Mouse (Mus musculus) left cerebral cortex, adult 11 months (tissue): Measurements from ENCODE around the gene Vwa8.

ENCODE experiments used
- DNase-seq: peaks from one replicate; pipeline ENCODE4 v3.0.0; 2022; ENCODE audit warnings: low spot score

Vwa8 gene

DNA sequence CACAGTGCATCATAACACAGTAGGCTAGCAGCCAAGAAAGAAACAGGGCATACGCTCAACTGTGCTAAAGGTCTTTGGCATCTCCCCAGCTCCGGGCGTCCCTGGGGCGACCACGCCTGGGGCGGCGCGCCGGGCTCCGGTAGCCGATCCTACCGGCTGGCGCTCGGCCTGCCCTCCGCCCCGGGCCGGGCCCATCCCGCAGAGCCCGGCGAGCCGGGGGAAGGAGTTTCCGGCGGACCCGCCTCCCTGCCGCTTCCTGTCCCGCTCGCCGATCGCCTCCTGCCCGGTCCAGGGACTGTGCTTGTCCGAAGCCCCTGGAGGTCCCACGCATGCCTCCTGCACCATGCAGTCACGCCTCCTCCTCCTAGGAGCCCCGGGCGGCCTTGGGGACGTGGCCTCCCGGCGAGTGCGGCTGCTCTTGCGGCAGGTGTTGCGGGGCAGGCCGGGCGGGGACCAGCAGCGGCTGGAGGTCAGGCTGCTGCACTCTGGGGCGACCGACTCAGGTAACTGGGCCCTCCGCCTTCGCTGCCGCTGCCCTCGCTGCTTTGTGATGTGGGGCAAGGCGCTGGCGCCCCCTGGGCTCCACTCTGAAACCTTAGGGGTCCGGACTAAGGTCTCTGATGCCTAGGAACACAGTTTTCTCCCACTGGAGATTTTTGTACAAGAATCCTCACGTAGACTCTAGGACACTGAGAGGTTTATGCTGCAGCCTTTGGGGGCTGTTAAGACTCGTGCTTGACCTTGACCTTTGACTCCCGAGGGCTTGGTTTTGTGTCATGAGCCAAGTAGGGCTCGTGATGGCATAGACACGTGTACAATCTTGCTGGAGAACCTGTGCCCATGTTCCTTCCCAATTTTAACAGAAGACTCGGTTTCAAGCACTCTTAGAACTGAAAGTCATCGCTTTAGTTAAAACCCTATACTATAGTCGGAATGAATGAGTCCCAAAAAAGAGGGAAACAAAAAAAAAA is at the start of gene Vwa8:
Gene Vwa8, plus strand, starts transcription at position 112 of the 971 bp plus-strand sequence.
- peak; percentile 55 for DNase-seq

DNA sequence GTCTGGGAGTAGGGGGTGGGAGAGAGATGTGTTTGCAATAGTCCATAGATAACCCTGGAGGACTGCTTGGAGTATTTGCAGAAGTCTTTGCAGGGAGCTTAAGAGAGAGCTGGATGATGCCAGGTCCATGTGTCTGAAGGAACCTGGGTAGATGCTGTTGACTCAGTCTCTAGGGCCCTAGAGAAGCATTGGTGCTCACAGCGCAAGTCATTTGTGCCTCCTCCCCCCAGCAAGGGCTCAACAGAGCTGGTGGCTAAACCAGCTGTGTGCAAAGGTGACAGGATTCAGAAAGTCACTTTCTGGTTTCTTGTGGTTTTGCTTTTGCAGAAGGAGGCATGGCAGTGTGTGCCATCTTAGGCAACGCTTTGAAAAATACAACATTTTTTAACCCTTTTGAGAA is 46.5 kb upstream of the Vwa8 start:
- DNase-seq: no peak

DNA sequence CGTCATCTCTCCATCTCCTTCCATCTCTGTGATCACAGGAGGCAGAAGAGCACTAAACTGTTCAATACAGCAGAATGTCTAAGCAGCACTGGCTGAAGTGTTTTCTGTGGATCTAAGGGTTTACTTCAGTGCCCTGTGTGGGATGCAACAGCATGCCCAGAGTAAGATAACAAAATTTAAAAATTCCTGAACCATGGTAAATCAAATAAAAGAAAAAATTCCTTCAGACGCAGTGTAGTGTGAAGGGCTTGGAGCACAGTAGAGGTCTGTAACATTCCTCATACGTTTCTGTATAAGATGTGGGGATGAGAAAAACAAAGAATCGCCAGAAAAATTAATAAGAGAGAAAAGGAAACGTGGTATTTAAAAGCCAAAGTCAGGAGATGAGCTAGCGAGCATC is 44.9 kb upstream of the Vwa8 start:
- DNase-seq: no peak

DNA sequence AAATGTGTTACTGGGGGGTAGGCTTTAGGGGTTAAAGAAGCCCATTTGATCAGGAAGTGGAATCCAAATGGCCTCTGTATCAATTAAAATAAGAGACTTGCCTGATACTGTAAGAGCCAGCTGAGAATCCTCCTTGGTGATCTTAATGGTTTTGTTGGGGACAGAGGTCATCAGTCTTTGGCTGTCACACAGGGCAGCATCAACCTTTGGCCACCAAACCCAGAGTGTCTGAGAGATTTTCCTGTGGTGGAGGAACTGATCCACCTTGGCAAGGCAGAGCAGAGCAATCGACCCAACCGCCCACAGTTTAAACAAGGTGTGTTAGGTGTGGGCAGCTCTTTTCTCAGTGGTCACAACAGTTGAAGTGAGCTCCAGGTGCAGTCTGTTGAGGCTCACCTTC is 36.0 kb upstream of the Vwa8 start:
- no peak for DNase-seq

DNA sequence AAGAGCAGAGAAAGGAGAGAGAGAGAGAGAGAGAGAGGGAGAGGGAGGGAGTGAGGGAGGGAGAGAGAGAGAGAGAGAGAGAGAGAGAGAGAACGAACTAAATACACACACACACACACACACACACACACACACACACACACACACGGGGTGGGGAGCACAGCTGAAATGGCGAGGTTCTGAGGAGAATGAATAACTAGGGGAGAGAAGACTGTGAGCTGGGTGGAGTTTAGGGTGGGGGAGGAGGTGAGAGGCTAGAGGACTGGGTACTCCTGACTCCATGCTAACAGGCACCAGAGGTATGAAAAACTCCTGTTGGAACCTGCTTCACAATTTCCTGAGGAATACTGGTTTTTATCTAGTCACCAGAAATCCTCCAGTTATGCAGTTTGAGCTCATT is 32.4 kb upstream of the Vwa8 start:
- no peak for DNase-seq

DNA sequence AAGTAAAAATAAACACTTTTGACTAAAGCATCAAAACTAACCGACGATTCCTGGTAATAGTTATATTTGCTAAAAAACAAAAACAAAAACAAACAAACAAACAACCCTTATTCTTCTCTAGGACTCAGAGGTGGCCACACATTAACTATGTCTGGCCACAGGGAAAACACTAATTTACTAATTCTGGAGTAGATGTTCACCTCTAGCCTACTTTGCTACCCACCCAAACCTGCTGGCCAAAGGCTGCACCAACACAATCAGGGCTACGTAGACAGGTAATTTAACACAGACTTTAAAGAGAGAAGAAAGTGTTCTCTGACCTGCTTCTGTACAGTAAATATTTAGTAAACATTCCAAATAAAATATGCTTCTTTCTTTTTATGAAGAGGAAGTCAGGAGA is 31.2 kb upstream of the Vwa8 start:
- DNase-seq: no peak

DNA sequence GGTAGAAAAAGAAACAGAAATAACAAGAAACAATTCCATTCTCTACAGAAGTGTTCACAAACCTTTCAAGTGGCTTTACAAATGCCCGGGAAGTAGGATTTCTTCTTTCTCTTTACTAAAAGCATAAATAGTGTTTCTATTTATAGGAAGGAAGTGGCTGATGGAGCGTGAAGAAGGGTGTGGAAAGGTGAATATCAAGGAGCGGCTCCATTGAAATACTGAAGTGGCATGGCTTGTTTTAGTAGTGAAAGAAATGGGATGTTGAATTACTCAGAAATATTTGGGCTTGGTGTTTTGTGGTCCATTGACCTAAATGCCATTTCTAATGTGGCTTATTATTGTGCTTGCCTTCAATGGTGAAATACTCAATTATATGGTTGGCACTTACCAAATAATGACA is 30.4 kb upstream of the Vwa8 start:
- no peak for DNase-seq

DNA sequence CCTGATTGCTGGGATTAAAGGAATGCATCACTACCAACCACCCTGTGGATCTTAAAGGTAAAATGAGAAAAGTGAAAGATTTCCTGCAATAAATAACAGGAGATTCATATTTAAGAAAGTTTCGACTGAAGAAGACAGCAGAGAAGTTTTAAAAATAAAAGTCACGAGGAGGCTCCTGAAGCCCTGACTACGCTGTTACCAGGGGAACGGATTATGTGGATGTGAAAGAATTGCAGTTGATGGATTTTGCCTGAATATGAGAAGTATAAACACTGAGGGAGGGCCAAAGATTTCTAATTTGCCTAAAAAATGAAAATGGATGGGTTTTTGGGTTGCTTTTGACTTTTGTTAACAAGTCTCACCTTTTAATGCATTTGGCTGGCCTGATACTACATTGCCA is 24.8 kb upstream of the Vwa8 start:
- no peak for DNase-seq

DNA sequence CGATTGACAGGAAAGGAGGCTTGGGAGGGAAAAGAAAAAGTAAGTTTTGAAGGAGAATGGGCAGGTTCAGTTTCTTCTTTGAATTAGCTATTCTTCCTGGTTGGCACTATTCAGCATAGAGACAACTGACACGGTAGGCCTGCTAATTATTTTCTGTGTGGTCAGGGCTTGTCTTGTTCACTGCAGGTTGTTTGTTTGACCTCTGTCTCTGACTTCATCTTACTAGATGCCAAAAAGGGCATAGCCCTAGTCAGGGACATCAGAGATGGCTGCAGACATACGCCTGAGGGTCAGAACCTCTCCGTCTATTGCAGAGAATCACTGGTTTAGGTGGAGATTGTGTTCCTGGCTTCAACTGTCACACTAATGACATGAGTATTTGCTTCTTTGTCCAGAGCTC is 24.3 kb upstream of the Vwa8 start:
- DNase-seq: no peak

DNA sequence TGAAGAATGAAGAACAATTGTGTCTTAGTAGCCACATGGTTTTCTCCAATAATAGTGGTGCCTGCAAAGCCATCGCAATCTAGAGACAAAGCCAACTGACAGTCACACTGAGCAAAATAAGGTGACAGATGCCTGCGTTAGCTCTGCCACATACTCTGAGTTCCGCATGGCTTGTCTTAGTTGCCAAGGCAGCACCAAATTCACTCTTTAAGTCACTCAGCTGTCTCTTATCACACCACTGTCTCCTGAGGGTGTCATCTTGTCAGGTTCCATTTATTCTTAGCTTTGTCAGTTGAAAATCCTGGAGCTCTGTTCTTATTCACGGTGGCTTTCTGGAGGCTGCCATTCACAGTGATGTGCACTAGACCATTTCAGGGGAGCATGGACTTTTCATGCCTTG is 17.7 kb upstream of the Vwa8 start:
- DNase-seq: no peak

DNA sequence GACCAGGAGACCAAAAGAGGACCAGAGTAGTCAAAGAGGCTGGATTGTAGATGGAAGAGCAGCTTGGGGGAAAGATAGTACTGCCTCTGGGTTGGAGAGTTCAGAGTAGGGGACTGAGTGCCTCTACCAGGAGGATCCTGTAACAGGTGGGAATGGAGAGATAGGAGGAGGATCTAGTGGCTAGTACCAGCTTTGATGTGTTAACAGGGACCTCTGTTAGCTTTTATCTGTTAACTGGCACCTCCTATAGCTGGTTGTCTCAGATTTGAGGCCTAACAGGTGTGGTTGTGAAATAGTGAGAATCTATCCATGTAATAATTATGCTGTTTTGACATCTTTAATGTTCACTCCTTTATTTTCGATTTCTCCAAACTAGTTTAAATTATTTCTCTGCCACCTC is 904 bp upstream of the Vwa8 start:
- DNase-seq: no peak

DNA sequence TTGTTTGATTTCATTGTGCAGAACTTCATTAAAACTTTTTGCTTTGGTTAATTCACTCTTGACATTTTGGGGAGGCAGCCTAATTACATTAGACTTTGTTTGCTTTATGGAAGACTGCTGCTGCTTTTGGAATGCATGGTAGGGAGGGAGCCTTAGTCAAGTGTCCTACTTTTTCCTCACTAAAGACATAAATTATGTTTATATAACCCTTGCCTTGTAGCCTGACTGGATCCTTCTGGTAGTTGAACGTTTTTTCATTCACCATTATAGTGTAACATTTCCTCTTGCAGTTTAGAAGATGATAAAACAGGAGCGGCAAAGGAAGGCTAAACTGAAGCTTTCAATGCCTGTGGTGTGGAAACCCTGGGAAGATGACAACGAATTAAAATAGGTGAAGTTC is 375 bp upstream of the Vwa8 start:
- no peak for DNase-seq

DNA sequence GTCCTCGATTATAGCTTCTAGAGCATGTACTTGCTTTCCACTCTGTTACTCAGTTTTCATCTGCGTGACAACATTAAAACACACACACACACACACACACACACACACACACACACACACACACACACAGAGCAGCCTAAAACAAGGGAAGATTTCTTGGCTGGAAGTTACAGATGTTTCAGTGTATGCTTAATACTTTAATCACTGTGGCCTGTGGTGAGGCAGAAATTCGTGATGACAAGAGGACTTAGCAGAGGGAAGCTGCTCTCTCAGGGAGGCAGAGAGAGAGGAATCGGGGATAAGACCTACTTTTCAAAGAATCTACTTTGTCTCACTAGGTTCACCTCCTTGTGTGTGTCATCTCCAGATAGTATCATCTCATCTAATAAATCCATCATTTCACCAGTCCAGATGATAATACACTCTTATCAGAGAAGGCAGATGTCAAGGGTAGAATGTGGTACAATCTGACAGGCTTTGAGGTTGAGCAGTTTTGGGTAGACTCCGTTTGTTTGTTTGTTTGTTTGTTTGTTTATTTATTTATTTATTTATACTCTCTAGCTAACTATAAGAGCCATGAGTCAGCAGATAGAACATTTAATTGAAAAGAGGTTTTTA is 1.2 kb downstream of the Vwa8 start:
- no peak for DNase-seq

DNA sequence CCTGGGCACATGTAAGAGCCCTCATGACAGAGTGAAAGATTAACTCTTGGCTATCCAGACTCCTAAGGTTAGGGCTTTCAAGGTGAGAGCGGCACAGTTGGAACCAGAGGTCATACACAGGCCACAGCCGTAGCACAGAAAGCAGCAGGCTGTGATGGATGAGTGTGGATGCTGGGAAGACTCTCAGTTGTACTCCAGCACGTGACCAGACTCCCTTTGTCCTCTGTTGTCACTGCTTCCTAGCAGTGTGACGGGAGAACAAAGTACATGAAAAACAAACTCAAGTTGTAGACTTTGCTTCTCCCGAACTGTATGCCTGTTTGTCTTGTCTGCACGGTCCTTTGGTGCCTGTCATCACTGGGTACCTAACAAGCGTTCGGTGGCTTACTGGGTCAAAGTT is 1.8 kb downstream of the Vwa8 start:
- no peak for DNase-seq

DNA sequence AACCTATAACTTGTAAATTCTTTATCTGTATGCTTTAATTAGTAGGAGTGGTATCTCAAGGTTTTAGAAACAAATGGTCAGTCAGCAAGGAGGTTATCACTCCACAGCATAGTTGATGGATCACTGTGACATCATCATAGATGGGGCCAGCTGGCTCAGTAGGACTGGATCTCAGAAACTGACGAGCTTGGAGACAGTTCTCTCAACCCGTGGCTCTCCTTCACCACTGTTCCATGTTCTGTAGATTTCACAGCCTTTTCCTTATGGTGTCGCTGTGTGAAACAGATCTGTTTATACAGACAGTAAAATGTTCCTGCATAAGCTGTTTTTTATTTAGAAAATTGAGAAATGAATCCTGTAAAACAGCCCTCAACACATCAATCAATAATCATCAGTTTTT is 2.5 kb downstream of the Vwa8 start:
- DNase-seq: no peak

DNA sequence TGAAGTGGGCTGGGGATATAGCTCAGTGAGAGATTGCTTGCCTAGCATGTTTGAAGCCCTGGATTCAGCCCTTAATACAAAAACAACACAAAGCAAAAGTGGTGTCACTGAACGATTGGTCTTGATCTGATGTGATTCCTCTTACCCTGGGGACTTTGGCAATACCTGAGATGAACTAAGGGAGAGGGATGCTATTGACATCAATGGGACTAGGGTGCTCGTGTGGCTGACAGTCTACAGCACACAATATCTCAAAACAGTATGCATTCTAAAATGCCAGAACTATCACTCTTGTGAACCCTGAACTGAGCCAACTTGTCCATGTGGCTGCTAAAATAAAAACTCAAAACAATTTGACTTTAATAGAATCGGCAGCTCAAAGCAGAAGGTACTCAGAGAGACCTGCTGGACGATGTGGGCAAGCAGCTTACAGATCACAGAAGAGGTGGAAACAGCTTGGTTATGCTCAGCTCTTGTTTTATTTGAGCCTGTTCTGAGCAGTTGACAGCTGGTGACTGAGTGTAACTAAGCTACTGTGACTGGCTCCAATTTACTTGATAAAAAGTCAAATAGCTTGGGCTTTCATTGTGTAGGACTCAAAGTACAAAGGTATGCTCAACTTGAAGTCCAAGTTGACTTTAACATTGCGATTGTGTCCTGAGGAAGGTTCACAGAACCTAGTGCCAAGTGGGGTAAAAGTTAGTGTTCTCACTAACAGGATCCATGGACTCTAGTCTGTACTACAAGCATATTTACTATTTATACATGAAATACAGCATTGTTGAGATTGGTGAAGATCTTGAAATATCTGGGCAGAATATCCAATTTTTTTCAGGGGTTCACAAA is 3.8 kb downstream of the Vwa8 start:
- no peak for DNase-seq

DNA sequence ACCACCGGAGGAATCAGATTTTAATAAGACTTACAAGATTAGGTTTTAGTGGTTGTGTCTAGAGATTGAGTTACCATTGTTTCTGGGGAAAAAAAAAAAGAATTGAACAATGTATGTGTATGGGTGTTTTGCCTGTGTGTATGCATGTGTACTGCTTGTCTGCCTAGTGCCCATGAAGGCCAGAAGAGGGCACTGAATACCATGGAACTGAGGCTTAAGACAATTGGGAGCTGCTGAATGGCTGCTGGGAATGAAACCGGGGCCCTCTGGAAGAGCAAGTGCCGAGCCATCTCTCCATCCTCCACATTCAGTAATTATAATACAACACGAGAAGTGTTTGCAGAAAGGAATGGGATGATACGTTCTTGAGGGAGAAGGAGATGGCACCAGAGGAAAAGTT is 12.3 kb downstream of the Vwa8 start:
- DNase-seq: no peak

DNA sequence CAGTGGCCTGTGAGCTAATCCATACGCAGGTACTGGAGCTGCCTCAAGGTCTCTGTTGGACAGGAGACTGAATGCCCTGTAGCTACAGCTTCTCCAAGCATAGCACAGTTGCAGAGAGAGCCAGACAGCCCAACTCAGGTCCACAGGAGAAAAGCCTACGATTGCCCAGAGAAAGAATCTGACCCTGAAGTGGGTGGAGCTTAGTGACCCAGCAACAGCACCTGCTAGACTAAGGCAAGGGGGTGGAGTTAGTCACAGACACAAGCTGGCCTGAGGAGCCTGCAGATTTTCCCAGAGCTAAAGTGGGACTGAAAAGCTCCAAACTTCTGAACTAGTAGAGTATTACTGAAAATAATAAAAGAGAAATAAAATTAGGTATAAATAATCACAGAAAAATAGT is 21.2 kb downstream of the Vwa8 start:
- no peak for DNase-seq

DNA sequence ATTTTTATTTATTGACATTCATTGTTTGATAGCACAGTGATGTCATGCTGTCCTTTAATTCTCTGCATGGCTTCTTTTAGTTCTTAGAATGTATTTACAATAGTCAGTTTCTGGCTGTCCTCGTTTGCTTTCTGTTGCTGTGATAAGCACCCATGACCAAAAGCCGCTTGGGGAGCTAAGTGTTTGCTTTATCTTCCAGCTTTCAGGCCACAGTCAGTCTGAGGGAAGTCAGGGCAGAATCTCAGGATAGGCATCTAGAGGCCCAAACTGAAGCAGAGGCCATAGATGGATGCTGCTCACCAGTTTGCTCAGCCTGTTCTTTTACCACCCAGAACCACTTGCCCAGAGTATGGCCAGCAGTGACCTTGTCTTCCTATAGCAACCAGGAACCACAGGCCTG is 28.3 kb downstream of the Vwa8 start:
- no peak for DNase-seq

DNA sequence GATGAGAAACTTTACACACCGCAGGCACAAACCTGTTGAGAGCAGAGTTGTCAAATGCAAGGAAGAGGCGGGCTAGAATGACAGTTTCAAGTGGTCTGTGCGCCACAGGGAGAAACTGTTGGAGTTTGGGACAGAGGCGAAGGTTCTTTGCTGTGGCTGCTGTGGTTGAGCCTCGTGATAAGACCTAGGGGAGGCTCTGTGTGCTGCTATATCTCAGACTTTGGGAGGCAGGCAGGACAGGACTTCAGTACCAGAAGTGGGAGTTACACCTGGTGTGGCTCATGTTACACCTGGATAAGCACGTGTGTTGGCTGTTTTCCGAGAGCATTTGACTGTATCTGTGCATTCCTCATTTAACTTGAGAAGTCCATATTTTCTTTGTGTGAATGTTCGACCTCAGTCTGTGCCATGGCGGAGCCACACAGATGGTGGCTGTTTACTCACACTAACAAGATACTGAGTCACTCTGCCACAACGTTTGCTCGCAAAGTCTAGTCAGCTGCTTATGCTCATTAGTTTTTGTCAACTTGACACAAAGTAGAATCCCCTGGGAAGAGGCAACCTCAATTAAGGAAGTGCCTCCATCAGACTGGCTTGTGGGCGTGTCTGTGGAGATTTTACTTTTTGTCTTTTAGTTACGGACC is 29.7 kb downstream of the Vwa8 start:
- DNase-seq: no peak

DNA sequence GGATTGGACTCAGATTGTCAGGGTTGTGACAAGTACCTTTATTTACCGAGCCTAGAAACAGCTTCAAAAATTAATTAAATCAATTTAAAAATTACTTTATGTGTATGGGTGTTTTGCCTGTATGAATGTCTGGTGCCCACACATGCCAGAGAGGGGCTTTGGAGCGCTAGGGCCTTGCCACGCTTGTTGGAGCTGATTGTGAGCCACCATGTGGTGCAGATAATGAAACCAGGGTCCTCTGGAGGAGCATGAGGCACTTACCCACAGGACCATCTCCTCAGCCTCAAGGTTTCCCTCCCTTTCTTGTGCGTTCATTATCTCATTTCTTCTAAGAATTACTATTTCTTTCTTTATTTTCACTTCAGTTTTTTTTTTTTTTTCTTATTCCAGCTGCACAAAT is 32.0 kb downstream of the Vwa8 start:
- no peak for DNase-seq

DNA sequence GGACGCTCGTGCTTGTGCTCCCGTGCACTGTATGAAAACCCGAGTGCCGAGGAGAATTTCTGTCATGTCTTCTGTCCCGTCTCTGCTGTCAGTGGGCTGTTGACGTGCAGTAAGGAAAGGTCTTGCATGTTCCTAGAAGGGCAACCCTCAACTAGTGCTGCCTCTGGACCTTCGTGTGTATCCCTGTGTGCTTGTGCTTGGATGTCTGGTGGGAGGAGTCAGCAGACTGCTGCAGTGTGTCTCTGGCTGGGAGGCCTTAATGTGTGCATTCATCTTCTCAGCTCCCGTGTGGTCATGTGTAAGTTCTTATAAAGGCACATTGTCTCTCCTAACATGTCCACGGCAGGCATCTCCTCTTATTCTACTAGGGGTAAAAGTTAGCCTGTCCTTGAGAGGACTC is 32.7 kb downstream of the Vwa8 start:
- DNase-seq: no peak
